Mouse (Mus musculus) frontal cortex, postnatal 36 days (tissue): ENCODE results near the gene Ankrd44.
A peak's percentile ranks its signal among the peaks of the same experiment; 100 is the strongest.

ENCODE experiments used
- DNase-seq, 2 experiments: peaks; one replicate each; pipeline ENCODE4 v3.0.0; 2022; ENCODE audit warnings: low spot score in 2 of 2

Gene Ankrd44

GRCm38 (mm10) chr1:54759841-54760240 is 166.3 kb downstream of the Ankrd44 start:
- DNase-seq, result no peak

- DNase-seq, result no peak
Observed at GRCm38 (mm10) chr1:54757291-54757690, 168.9 kb downstream of the Ankrd44 start.

DNA sequence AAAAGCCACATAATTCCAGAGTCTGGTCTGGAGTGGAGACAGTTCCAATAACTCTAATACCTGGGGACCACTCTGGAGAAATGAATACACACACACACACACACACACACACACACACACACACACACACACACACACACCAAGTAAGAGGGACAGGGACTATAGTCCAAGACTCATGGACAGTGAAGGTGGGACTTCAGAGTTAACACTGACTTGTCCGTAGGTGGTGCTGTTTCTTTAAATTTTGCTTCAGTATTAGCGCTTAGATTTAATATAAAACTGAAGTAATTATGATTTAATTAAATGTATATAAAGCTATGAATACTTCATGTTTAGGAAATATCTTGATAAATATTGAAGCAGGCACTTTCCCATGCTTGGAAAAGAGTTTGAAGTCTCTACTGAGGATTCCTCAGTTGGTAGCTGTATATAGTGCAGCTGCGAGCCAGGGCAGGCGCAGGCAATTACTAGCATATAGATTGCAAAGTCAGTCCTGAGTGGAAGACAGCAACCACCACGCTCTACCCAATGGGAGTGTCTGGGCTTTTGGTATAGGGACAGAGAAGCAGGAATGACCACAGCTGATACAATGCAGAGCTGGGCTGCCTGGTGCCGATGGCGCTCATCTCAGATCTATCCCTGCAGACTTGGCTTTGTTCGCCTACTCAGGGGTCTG is 170.4 kb downstream of the Ankrd44 start:
- DNase-seq, result no peak

GRCm38 (mm10) chr1:54749961-54750360 is 176.2 kb downstream of the Ankrd44 start:
- DNase-seq, result no peak

DNA sequence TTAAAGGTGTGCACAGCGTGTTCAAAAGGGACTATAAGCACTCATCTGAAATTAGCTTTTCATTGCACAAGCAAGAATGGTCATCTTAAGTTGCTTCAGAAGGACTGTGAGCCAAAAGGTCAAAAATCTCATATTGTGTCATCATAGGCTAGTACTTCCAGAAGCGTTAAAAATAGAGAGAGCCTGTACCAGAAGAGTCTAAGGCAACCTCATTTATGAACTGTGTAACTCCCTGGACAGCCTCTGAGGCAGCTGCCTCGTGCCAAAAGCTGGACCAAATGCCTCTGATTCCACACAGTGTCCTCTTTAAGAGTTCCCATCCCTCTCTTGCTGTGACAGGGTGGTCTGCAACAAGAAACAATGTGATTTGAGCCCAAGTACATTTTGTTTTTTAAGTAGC is 176.7 kb downstream of the Ankrd44 start:
- no peak for DNase-seq

DNA sequence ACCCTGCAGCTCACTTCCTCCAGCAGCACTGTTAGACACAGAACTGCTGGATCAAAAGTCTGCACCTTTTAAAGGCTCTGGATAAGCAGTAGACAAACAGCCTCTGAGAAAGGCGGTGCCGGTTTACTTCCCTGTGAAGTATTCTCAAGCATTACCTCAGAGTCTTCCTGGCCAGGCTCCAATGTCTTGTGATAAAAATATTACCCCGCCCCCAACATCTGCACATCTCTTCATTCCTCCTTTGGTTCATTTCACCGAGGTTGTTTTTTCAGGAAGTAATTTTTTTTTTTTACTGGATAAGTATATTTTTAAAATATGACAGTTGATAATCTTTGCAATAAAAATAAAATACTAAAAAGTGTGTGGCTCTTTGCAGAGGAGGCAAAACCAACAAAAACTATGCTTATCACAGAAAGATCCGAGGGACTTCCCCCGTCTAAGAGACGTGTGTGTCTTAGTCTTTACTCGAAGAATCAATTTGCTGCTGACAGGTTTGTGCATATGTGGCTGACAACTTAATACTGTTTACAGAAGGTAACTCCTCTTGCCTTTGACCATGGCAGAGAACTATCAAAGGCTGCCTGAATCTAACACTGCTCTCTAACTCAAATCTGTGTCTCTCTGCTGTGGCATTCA is 178.3 kb downstream of the Ankrd44 start:
- DNase-seq, result no peak

DNA sequence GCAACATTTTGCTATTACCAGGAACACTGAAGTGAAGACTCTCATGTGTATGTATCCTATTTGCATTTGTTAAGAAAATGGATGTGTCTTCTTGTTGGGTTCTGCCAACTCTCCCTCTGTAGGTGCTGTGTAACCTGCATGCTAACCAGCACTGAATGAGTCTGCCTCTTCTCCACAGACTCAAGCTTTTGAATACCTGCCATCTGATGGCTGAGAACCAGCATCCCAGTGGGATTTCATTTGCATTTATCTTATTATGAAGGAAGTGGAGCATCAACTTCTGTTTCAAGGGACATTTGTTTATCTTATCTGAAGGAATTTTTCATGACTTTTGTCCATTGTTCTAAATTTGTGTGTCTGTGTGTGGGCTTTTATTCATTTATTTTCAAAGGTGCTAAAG is 180.5 kb downstream of the Ankrd44 start:
- no peak for DNase-seq

GRCm38 (mm10) chr1:54744171-54744570 is 182.0 kb downstream of the Ankrd44 start:
- DNase-seq, result no peak

DNA sequence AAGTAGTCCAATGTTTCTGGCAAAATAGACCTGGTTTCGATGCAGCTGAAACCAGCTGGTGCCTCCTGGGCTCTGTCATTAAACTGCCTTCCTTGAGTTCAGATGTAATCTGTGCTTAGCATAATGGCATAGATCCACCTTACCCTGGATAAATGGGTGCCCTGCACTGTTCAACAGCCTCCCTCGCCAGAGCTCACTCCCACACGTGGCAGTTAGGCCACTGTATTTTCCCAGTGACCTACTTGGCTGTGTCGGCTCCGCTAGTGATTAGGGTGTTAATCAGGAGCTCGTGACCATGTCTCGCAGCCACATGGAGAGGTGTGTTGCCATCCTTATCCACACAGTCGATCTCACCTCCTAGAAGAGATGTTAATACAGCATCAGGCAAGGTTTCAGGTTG is 183.1 kb downstream of the Ankrd44 start:
- no peak for DNase-seq

- no peak for DNase-seq
Observed at GRCm38 (mm10) chr1:54740936-54741335, 185.3 kb downstream of the Ankrd44 start.

- no peak for DNase-seq
Observed at GRCm38 (mm10) chr1:54737472-54737871, 188.7 kb downstream of the Ankrd44 start.

DNA sequence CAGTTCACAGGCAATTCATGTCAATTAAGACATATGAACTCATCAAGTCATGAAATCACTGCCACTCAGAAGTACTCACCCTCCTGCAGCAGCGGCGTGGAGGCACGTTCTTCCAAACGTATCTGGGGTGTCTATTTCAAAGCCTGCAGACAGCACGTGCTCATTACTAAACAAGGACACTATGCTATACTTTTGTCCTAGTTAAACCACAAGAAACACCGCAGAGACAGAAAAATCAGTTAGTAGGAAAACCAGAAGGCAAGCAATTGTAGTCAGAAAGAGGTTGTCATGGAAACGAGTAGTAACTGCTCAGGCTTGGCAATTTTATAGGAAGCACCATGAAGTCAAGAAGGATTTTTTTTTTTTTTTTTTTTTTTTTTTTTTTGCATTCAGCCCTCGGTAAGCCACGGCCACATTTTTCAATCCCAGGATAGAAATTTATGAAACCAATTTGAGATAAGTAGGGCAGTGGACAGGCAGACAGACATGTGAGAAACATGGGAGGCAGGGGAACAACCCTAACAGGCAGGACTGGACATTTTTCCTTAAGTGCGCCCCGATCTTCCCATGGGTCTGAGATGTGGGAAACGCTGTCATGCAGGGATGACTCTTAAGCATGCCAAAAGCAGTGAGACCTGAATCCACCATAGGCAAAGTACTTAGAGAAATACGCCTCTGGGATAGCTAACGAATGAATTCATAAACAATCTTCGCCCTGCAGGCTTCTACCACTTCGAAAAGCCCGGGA is 191.1 kb downstream of the Ankrd44 start:
- peak in 1 of 2 experiments; percentile 32 for DNase-seq

- no peak for DNase-seq
Observed at GRCm38 (mm10) chr1:54729316-54729715, 196.9 kb downstream of the Ankrd44 start.

- no peak for DNase-seq
Observed at GRCm38 (mm10) chr1:54726555-54726954, 199.6 kb downstream of the Ankrd44 start.

DNA sequence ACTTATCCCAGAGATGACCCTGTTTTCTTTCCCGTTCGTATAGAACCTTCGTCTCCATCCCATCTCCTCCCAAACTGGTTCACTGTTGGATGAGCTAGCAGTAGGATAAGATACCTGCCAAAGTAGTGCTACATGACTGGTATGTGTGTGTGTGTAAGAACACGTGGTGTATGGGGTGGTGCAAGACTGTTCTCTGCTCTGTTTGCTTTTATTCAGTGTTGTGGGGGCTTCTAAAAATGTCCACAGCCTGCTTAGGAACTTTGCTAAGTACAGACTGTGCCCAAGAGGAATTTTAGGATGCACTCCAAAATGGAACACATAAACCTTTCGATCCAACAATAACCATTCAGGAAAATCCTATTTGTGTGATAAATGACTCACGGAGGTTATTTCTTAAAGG is 209.3 kb downstream of the Ankrd44 start:
- peak in 1 of 2 experiments; percentile 53 for DNase-seq

GRCm38 (mm10) chr1:54715061-54715760 is 211.0 kb downstream of the Ankrd44 start:
- no peak for DNase-seq

- DNase-seq, result no peak
Observed at GRCm38 (mm10) chr1:54713231-54714173, 212.7 kb downstream of the Ankrd44 start.

- DNase-seq, result no peak
Observed at GRCm38 (mm10) chr1:54711568-54711967, 214.6 kb downstream of the Ankrd44 start.

- DNase-seq, result no peak
Observed at GRCm38 (mm10) chr1:54710550-54710949, 215.6 kb downstream of the Ankrd44 start.

- DNase-seq, result no peak
Observed at GRCm38 (mm10) chr1:54707888-54708565, 218.2 kb downstream of the Ankrd44 start.
